Mouse (Mus musculus) stomach, embryonic 14.5 days (tissue): ENCODE data around the gene Gm49322. TPM values are rescaled to one million over a fixed set of nuclear protein-coding genes. Genes with fewer than 3 reads are reported as not detected.

Experiments used
- ATAC-seq: fragments of 200-750 bp; cut with Nextera tagmentation; 2 replicates; pipeline ENCODE4 v1.8.0; 2017; ENCODE audit warnings: low read depth, moderate TSS enrichment; ENCODE audit not compliant: insufficient number of reproducible peaks, insufficient read depth, low FRiP score
- H3K27ac ChIP-seq: fragments of 300-500 bp; sonication (generic); 2 replicates; pipeline ENCODE4 v1.5.1; 2014; ENCODE audit warnings: mild to moderate bottlenecking, low read length, moderate library complexity, mixed read lengths
- H3K27me3 ChIP-seq: fragments of 300-500 bp; sonication (generic); 2 replicates; pipeline ENCODE4 v1.6.1; 2014; ENCODE audit warnings: low read length, control low read depth, mixed read lengths; ENCODE audit not compliant: control insufficient read depth, insufficient read depth
- H3K36me3 ChIP-seq: fragments of 300-500 bp; sonication (generic); 2 replicates; pipeline ENCODE4 v1.6.1; 2014; ENCODE audit warnings: mild to moderate bottlenecking, control low read depth, low read length, moderate library complexity, mixed read lengths; ENCODE audit not compliant: control insufficient read depth, insufficient read depth
- H3K4me1 ChIP-seq: fragments of 300-500 bp; sonication (generic); 2 replicates; pipeline ENCODE4 v1.6.1; 2014; ENCODE audit warnings: low read length, control low read depth, mixed read lengths; ENCODE audit not compliant: control insufficient read depth, insufficient read depth
- H3K4me2 ChIP-seq: fragments of 300-500 bp; sonication (generic); replicated peaks from 2 replicates; pipeline ENCODE4 v1.6.1; 2014; ENCODE audit warnings: low read depth, low read length, control low read depth
- H3K4me3 ChIP-seq: fragments of 300-500 bp; sonication (generic); 2 replicates; pipeline ENCODE4 v1.5.1; 2014; ENCODE audit warnings: low read depth, low read length, control low read depth
- H3K9ac ChIP-seq: fragments of 300-500 bp; sonication (generic); replicated peaks from 2 replicates; pipeline ENCODE4 v1.6.1; 2014; ENCODE audit warnings: low read depth, mild to moderate bottlenecking, control low read depth, low read length, moderate library complexity, mixed read lengths
- H3K9me3 ChIP-seq: fragments of 300-500 bp; sonication (generic); 2 replicates; pipeline ENCODE4 v1.6.1; 2016; ENCODE audit warnings: low read depth, low read length, control low read depth; ENCODE audit not compliant: control insufficient read depth
- WGBS: fragments of 180-500 bp; shearing (Covaris S2); extraction: QIAGEN DNeasy Blood & Tissue Kit; methylation state at CpG from one replicate; pipeline ENCODE4 v1.1.7; 2014; 5-methylcytosine and 5-hydroxymethylcytosine counted together
- polyA plus RNA-seq: library from polyadenylated mRNA; unstranded; fragments of >200 nt; fragmentation: Nextera tagmentation; extraction: Ambion mirVana; gene quantifications from 2 replicates; pipeline ENCODE4 v1.2.1, GENCODE M21; 2014

The Gm49322 gene
- polyA plus RNA-seq, 1 experiment from 2014 or later, result 1.5 TPM

GRCm38 (mm10) chr10:80604001-80604509 lies 1.8 kb upstream of the Gm49322 start:
- Histone ChIP-seq H3K27me3 (no peaks in the 10 kb centered on the region), H3K36me3 (peaks cover 32% of the 10 kb centered on the region), H3K4me1 (peaks cover 11% of the 10 kb centered on the region), H3K4me3 (peak overlapping the region; percentile 68), H3K9me3 (no peaks in the 10 kb centered on the region), H3K27ac (no peak overlapping the region), H3K4me2 (peak overlapping the region; percentile 96), H3K9ac (no peak overlapping the region)
- 75% methylated on average over 7 of the region's 7 CpGs for WGBS
- ATAC-seq, result no peak

DNA sequence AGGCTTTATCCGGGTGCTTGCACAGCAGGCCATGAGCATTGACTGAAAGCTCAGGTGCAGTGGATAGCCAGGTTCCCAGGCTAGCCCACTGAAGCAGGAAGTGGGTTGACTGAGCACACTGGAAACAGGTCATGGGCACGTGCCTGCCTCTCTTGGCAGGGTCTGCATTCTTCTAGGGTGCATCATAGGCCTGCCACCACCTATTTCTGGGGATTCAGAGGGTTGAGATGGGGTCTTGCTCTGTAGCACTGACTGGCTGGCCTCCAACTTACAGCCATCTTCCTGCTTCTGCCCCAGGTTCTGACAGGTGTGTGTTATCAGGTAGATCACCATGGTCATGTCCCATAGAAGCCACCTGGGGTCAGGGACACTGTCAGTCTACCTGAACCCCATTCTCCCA lies 833 bp upstream of the Gm49322 start:
- H3K27me3 ChIP-seq, result no peaks in the 10 kb centered on the region
- H3K36me3 ChIP-seq, result peaks cover 35% of the 10 kb centered on the region
- no peak for ATAC-seq
- H3K9me3 ChIP-seq, result no peaks in the 10 kb centered on the region
- H3K4me1 ChIP-seq, result peaks cover 11% of the 10 kb centered on the region
- no peak overlapping the region for H3K4me3 ChIP-seq
- 88% methylated on average over 2 of the region's 2 CpGs for WGBS
- no peak overlapping the region for H3K9ac ChIP-seq
- no peak overlapping the region for H3K27ac ChIP-seq
- H3K4me2 ChIP-seq, result no peak overlapping the region

- no peak for ATAC-seq
- Histone ChIP-seq H3K4me3 (no peak overlapping the region), H3K9ac (no peak overlapping the region), H3K27ac (no peak overlapping the region), H3K9me3 (no peaks in the 10 kb centered on the region), H3K36me3 (peaks cover 42% of the 10 kb centered on the region), H3K4me2 (no peak overlapping the region), H3K27me3 (no peaks in the 10 kb centered on the region), H3K4me1 (peaks cover 11% of the 10 kb centered on the region)
- WGBS, result 87% methylated on average over 23 of the region's 23 CpGs
Observed at GRCm38 (mm10) chr10:80606306-80606705, 485 bp downstream of the Gm49322 start.

GRCm38 (mm10) chr10:80606737-80607350 lies 1.0 kb downstream of the Gm49322 start:
- no peak overlapping the region for H3K4me3 ChIP-seq
- H3K4me2 ChIP-seq, result no peak overlapping the region
- H3K9me3 ChIP-seq, result no peaks in the 10 kb centered on the region
- no peak overlapping the region for H3K27ac ChIP-seq
- 97% methylated on average over 34 of the region's 34 CpGs for WGBS
- no peak overlapping the region for H3K9ac ChIP-seq
- peaks cover 11% of the 10 kb centered on the region for H3K4me1 ChIP-seq
- no peaks in the 10 kb centered on the region for H3K27me3 ChIP-seq
- ATAC-seq, result no peak
- peaks cover 42% of the 10 kb centered on the region for H3K36me3 ChIP-seq

DNA sequence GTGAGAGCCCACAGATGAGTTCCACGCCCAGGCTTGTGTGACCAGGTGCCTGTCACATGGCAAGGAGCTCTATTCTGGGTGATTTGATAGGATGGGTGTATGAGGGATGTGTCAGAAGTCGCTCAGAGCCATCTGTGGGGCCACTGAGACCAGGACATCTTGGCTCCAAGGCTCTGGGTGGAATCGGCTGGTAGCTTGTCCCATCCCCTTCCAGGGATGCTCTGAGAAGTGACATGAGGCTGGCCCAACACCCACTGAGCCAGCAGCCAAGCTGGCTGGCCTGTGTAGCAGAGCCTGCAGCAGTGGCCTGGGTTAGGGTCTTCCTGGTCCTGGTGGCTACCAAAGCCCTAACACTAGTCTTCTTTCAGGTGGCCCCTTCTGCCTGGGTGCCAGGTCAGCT lies 2.6 kb downstream of the Gm49322 start:
- 91% methylated on average over 3 of the region's 3 CpGs for WGBS
- Histone ChIP-seq H3K27me3 (no peaks in the 10 kb centered on the region), H3K27ac (no peak overlapping the region), H3K9me3 (no peaks in the 10 kb centered on the region), H3K4me2 (no peak overlapping the region), H3K36me3 (peaks cover 53% of the 10 kb centered on the region), H3K9ac (no peak overlapping the region), H3K4me3 (no peak overlapping the region), H3K4me1 (peaks cover 7% of the 10 kb centered on the region)
- no peak for ATAC-seq

DNA sequence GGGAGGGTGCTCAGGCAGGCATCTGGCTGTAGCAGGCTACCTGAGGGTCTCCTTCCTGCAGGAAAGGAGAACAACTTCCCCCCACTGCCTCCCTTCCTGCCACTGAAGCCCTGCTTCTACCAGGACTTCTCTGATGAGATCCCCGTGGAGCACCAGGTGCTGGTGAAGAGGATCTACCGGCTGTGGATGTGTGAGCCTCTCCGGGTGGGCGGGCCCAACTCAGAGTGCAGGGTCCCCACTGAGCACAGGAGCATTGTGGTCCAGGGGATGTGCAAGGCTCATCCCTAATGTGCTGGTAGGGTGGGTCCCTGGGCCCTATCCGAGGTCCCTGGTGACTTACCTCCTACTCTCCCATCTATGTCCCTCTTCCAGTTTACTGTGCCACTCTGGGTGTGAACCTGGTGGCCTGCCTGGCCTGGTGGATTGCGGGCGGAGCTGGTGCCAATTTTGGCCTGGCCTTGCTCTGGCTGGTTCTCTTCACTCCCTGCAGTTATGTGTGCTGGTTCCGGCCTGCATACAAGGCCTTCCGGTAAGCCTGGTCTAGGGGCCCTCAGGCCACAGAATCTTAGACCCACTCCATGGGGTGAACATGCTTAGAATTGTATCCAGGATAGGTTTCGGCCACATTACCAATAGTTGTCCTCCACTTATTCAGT lies 3.6 kb downstream of the Gm49322 start:
- ATAC-seq, result no peak
- no peak overlapping the region for H3K9ac ChIP-seq
- 87% methylated on average over 10 of the region's 10 CpGs for WGBS
- H3K27ac ChIP-seq, result no peak overlapping the region
- H3K4me3 ChIP-seq, result no peak overlapping the region
- H3K36me3 ChIP-seq, result peaks cover 62% of the 10 kb centered on the region
- no peaks in the 10 kb centered on the region for H3K9me3 ChIP-seq
- H3K4me1 ChIP-seq, result no peaks in the 10 kb centered on the region
- H3K27me3 ChIP-seq, result no peaks in the 10 kb centered on the region
- H3K4me2 ChIP-seq, result no peak overlapping the region

DNA sequence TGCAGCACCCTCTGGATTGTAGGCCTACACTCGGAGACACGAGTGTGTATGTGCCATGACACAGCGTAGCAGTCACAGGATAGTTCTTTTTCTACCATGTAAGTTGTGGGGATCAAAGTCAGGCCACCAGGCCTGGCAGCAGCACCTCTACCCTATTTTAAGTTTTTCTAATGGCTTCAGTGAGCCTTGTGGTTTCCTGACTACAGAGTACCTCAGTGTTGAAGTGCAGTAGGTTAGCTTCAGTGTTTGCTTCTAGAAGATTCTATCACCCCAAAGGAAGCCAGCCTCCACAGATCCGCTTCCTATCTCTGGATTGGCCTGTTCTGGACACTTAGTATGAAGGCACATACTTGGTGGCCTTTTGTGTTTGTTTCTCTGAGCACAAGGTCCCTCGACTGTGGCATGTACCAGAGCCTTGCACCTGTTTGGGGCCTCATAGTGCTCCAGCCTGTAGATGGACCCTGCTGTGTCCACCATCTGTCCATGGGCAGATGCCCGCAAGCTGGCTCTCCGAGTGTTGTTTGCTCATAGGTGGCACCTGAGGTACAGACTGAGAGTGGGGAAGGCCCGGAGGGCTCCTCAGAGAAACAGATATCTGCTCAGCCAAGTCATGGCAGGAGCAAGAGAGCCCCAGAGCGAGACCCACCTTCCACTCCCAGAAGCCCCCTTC lies 4.4 kb downstream of the Gm49322 start:
- H3K4me3 ChIP-seq, result no peak overlapping the region
- 89% methylated on average over 9 of the region's 9 CpGs for WGBS
- H3K4me2 ChIP-seq, result no peak overlapping the region
- H3K4me1 ChIP-seq, result no peaks in the 10 kb centered on the region
- ATAC-seq, result no peak
- no peaks in the 10 kb centered on the region for H3K9me3 ChIP-seq
- H3K27ac ChIP-seq, result no peak overlapping the region
- H3K9ac ChIP-seq, result no peak overlapping the region
- peaks cover 71% of the 10 kb centered on the region for H3K36me3 ChIP-seq
- H3K27me3 ChIP-seq, result no peaks in the 10 kb centered on the region

DNA sequence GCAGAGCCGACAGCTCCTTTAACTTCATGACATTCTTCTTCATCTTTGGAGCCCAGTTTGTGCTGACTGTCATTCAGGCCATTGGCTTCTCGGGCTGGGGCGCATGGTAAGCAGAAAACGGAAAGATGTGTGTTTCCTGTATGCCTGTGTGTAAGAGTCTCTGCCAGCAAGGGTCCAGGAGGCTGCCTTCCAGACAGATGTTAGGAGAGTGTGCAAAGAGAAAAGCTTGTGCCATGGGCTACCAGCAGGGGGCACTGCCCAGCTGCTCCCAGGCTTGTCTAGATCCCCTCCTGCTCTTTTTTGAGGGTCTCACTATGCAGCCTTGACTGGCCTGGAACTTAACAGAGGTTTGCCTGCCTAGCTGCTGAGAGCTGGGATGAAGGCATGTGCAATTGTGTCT lies 5.2 kb downstream of the Gm49322 start:
- no peaks in the 10 kb centered on the region for H3K9me3 ChIP-seq
- H3K4me3 ChIP-seq, result no peak overlapping the region
- 67% methylated on average over 4 of the region's 4 CpGs for WGBS
- no peaks in the 10 kb centered on the region for H3K27me3 ChIP-seq
- peaks cover 76% of the 10 kb centered on the region for H3K36me3 ChIP-seq
- H3K4me1 ChIP-seq, result no peaks in the 10 kb centered on the region
- H3K4me2 ChIP-seq, result no peak overlapping the region
- no peak for ATAC-seq
- no peak overlapping the region for H3K27ac ChIP-seq
- H3K9ac ChIP-seq, result no peak overlapping the region
